Mouse (Mus musculus) spleen, adult 2 months (tissue): ENCODE data around the gene Plxnb3. TPM values are rescaled to one million over a fixed set of nuclear protein-coding genes. Genes with fewer than 3 reads are reported as not detected.

ENCODE experiments used
- DNase-seq, 2 experiments: peaks; one replicate each; pipeline versions ENCODE4 v3.0.0 to v3.0.0-alpha.2; 2012 to 2021; ENCODE audit warnings: low spot score in 2 of 2, low read depth in 1 of 2
- H3K27ac ChIP-seq: fragments of 200-500 bp; 2 replicates; pipeline ENCODE4 v1.5.1; 2012; ENCODE audit warnings: low read length, inconsistent platforms; ENCODE audit not compliant: insufficient read depth
- H3K27me3 ChIP-seq: fragments of 200-500 bp; 2 replicates; pipeline ENCODE4 v1.6.1; 2012; ENCODE audit warnings: mild to moderate bottlenecking, moderate library complexity, low read length, inconsistent platforms; ENCODE audit not compliant: control insufficient read depth, insufficient read depth
- H3K36me3 ChIP-seq: fragments of 200-500 bp; 2 replicates; pipeline ENCODE4 v1.6.1; 2012; ENCODE audit warnings: mild to moderate bottlenecking, low read length, inconsistent platforms; ENCODE audit not compliant: control insufficient read depth, insufficient read depth
- H3K4me1 ChIP-seq: fragments of 200-500 bp; 2 replicates; pipeline ENCODE4 v1.6.1; 2011; ENCODE audit warnings: inconsistent platforms; ENCODE audit not compliant: control insufficient read depth, insufficient read depth, insufficient read length
- H3K4me3 ChIP-seq: fragments of 200-500 bp; 2 replicates; pipeline ENCODE4 v1.5.1; 2011; ENCODE audit warnings: mild to moderate bottlenecking, inconsistent platforms; ENCODE audit not compliant: insufficient read depth, insufficient read length; ENCODE audit errors: extremely low read depth
- CTCF ChIP-seq: fragments of 200-500 bp; IDR thresholded peaks from 2 replicates; pipeline ENCODE4 v1.5.1; 2011; ENCODE audit warnings: mild to moderate bottlenecking, inconsistent platforms; ENCODE audit not compliant: insufficient read depth, insufficient read length, insufficient replicate concordance; ENCODE audit errors: extremely low read depth
- POLR2A ChIP-seq: fragments of 200-500 bp; IDR thresholded peaks from 2 replicates; pipeline ENCODE4 v1.6.1; 2011; ENCODE audit warnings: low read depth, low read length, inconsistent platforms
- WGBS: fragments of 180-500 bp; shearing (Covaris S2); methylation state at CpG from one replicate; pipeline ENCODE4 v1.1.7; 2018; 5-methylcytosine and 5-hydroxymethylcytosine counted together
- polyA plus RNA-seq: library from polyadenylated mRNA; depleted of rRNA; stranded (reverse); fragments of >200 nt; gene quantifications from 2 replicates; pipeline ENCODE4 v1.2.3, GENCODE M21; 2012

The Plxnb3 gene
- polyA plus RNA-seq, 1 experiment = 1.2 TPM

DNA sequence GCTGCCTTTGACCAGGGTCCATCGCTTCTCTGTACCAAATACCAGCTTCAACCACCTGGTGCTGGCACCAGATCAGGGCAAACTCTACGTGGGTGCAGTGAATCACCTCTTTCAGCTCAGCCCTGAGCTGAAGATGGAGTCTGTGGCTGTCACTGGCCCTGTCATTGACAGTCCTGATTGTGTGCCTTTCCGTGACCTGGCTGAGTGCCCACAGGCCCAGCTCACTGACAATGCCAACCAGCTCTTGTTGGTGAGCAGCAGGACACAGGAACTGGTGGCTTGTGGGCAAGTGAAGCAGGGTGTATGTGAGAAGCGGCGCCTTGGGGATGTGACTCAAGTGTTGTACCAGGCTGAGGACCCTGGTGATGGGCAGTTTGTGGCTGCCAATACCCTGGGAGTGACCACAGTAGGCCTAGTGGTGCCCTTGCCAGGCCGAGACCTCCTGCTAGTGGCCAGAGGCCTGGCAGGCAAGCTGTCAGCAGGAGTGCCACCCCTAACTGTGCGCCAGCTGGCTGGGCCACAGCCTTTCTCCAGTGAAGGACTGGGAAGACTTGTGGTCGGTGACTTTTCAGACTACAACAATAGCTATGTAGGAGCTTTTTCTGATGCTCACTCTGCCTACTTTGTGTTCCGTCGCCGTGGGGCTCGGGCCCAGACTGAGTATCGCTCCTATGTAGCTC lies 1.9 kb downstream of the Plxnb3 start:
- WGBS = 83% methylated on average over 13 of the region's 13 CpGs
- no peak for TF ChIP-seq CTCF
- TF ChIP-seq POLR2A = no peak

DNA sequence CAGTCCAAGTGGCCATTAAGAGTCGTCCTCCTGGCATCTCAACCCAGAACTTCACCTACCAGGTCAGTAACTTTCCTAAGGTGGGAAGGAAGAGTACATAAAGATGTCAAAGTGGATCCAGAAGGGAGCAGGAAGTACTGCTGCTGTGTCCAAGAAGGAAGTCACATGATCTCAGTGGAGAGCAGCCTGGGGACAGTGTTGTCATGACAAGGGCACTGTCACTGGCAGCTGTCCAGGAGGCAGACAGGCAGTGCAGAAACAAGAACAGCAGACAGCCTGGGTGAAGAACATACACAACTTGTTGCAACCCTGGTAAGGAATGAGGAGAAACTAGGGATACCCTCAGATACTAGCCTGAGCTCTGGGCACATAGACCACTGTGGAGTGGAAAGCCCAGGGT lies 8.4 kb downstream of the Plxnb3 start:
- peaks cover 3% of the 10 kb centered on the region; the same call in 1 of the 2 replicates for H3K4me1 ChIP-seq
- WGBS = 54% methylated on average over 1 of the region's 1 CpGs
- H3K4me3 ChIP-seq = no peak overlapping the region
- TF ChIP-seq POLR2A (no peak), CTCF (no peak)
- peak overlapping the region; percentile 62 for H3K27ac ChIP-seq
- no peaks in the 10 kb centered on the region for H3K27me3 ChIP-seq
- no peak for DNase-seq
- H3K36me3 ChIP-seq = no peaks in the 10 kb centered on the region

More for the DNA sequence above, 1.9 kb downstream of the Plxnb3 start:
- Histone ChIP-seq H3K27ac (no peak overlapping the region), H3K4me3 (no peak overlapping the region), H3K27me3 (no peaks in the 10 kb centered on the region), H3K36me3 (no peaks in the 10 kb centered on the region), H3K4me1 (no peaks in the 10 kb centered on the region; the same call in 1 of the 2 replicates)
- no peak for DNase-seq

DNA sequence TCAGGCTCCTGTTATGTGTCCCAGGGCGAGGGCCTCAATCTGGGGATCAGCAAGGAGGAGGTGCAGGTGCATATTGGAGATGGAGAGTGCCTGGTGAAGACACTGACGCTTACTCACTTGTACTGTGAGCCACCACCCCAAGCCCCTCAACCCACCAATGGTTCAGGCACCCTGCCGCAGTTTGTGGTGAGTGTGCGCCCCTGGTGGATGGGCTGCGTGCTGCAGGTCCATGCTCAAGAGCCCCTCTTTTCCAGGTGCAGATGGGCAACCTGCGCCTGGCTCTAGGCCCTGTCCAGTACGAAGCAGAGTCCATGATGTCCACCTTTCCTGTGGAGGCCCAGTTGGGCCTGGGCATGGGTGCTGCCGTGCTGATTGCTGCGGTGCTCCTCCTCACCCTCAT lies 10.4 kb downstream of the Plxnb3 start:
- H3K4me1 ChIP-seq = peaks cover 3% of the 10 kb centered on the region; the same call in 1 of the 2 replicates
- WGBS = 75% methylated on average over 9 of the region's 9 CpGs
- DNase-seq = no peak
- TF ChIP-seq POLR2A (no peak), CTCF (0 out of 2 replicates have a peak, but pooled peaks have one; percentile 16)
- no peak overlapping the region for H3K27ac ChIP-seq
- no peaks in the 10 kb centered on the region for H3K36me3 ChIP-seq
- no peaks in the 10 kb centered on the region for H3K27me3 ChIP-seq
- H3K4me3 ChIP-seq = no peak overlapping the region

DNA sequence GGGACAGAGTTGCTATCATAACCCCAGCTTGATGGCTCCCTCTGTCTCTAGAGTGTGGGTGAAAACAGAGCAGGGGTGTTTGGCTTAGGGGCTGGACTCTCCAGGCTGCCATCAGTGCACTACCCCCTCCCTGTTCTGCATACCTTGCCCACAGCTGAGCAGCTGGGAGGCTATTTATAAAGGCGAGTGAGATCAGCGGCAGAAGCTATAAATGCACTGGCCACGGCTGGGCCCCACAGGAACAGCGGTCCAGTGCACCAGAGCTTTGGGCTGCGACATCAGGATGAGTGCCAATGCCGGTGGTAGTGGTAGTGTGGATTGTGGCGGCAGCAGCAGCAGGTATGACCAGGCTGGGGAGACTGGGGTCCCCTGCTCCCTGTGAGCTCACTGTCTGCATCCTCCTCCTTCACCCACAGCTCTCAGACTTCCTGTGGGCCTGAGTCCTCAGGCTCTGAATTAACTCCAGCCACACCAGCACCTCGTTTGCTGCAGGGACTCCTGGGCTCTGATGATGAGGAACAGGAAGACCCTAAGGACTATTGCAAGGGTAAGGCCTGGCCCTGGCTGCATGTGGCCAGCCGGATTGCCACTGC lies 17.4 kb downstream of the Plxnb3 start, which contains the start of gene Srpk3:
TSS of gene Srpk3 (plus strand) at position 238 of the 593 bp plus-strand sequence.
- Histone ChIP-seq H3K4me1 (peaks cover 7% of the 10 kb centered on the region; the same call in 1 of the 2 replicates), H3K36me3 (peaks cover 9% of the 10 kb centered on the region), H3K4me3 (peak within 1 kb of the TSS; percentile 52), H3K27me3 (no peaks in the 10 kb centered on the region), H3K27ac (peak within 1 kb of the TSS; percentile 70)
- WGBS = 32% methylated on average over 9 of the region's 9 CpGs
- peak in 1 of 2 experiments; percentile 62 for DNase-seq
- no peak for TF ChIP-seq CTCF
- TF ChIP-seq POLR2A = 0 out of 2 replicates have a peak, but pooled peaks have one; percentile 11

DNA sequence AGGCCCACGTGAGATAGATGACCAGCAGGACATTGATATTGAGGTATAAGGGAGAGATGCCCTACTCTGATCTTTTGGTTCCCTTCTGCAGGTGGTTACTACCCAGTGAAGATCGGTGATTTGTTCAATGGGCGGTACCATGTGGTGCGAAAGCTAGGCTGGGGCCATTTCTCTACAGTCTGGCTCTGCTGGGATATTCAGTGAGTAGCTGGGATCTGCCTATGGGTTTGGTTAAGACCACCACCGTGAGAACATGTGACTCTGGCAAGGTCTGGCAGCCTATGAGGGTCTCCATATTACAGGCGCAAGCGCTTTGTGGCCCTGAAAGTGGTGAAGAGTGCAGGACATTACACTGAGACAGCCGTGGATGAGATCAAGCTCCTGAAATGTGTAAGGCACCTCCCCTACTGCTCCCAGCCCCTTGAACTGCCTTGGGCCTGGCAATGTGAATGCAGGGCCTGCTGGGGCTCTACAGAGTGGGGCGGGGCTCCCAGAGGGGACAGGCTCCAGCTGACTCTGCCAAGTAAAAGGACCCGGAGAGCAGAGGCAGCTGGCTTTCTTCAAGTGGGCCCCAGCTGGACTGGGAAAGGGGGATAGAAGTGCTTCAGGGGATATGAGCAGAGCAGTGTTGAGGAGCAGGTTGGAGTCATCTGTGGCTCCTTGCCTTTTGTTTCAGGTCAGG lies 18.1 kb downstream of the Plxnb3 start:
- H3K4me3 ChIP-seq = peak overlapping the region; percentile 52; the same call in 1 of the 2 replicates
- TF ChIP-seq POLR2A = no peak
- no peak for TF ChIP-seq CTCF
- 68% methylated on average over 10 of the region's 10 CpGs for WGBS

DNA sequence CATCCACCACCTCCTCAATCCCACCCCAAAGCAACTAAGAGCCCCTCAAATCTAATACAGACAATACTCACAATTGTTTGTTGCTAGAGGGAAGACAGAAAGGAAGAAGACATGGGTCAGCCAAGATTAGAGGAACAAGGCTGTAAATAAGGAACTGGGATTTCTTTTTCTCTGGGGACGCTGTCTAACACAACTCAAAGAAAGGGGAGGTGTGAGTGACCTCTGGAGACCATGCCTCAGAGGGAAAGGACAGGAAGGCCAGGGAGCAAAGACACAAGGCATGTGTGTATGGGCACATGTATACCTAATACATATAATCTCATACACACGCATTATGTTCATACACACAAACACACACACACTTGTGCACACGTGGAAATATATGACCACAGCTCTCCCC lies 25.3 kb downstream of the Plxnb3 start:
- Histone ChIP-seq H3K4me1 (peaks cover 7% of the 10 kb centered on the region; the same call in 1 of the 2 replicates), H3K36me3 (peaks cover 21% of the 10 kb centered on the region), H3K27me3 (no peaks in the 10 kb centered on the region), H3K4me3 (no peak overlapping the region), H3K27ac (no peak overlapping the region)
- DNase-seq = no peak
- TF ChIP-seq POLR2A (no peak), CTCF (no peak)
- 71% methylated on average over 3 of the region's 3 CpGs for WGBS

More for the DNA sequence above, 18.1 kb downstream of the Plxnb3 start:
- H3K27ac ChIP-seq = peak overlapping the region; percentile 70
- H3K27me3 ChIP-seq = no peaks in the 10 kb centered on the region
- peaks cover 7% of the 10 kb centered on the region; the same call in 1 of the 2 replicates for H3K4me1 ChIP-seq
- H3K36me3 ChIP-seq = peaks cover 13% of the 10 kb centered on the region
- DNase-seq = no peak
